ENCODE assay signal across 8 mouse cellular contexts in the genomic region with DNA sequence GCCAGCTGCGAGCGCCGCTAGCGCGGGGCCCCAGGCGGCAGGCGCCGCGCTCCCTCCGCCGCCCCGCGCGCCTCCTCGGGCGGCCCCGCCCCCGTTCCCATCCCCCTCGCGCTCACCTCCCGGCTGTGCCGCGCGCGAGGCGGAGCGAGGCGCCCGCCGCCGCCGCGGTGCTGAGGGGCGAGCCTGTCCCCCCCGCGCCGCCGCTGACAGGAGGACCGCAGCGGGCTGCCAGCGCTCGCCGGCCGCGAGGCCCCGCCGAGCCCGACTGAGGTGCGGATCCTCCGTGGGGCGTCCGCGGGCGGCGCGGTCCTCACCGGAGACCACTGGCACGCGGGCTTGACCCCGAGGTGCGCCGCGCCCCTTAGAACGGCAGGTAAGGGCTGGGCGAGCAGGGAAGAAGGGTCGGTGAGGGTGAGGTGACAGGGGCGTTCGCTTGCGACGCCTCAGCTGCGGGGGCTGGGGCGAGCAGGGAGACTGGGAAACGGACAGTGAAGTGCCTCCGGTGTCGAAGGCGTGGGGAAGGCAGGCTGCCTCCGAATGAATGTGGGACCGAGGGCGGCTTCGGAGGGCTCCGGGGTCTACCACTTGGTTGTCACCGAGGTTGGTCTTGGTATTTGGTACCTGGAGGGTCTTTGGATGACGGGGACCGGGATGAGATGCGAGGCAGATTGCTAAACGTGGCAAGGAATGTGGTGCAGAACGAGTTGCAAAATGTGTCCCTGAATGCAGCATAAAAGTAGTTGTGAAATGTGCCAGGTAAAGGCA. TPM values are rescaled to one million over a fixed set of nuclear protein-coding genes. Genes with fewer than 3 reads are reported as not detected.
DNase-seq lines count a peak whose midpoint lies in the region; ATAC-seq and TF ChIP-seq lines count a peak whose summit lies in the region.

A gene (plus strand): TSS at position 110 of the 765 bp plus-strand sequence.

- DNase-seq in CH12.LX (ENCODE audit: extremely low read depth), result peak; percentile 25
- peak; percentile 13 to 80 for DNase-seq in adrenal gland, postnatal 36 days
- DNase-seq in heart, embryonic 10.5 days (ENCODE audit: low spot score), result peak; percentile 85
- peak; percentile 70 for DNase-seq in liver, embryonic 11.5 days (ENCODE audit: low spot score)
- DNase-seq in natural killer cell, adult 2 months (ENCODE audit: low spot score in 2 of 2), result peak; percentile 4 to 13
- DNase-seq in urinary bladder, postnatal 14 days (ENCODE audit: low spot score), result peak; percentile 47

- in situ Hi-C loops in CH12.LX (cut with MboI; ENCODE audit: low pct_ligation_motif_present, low pct_unique_long_range_greater_than_20kb, low sequenced_read_pairs), result loop anchor here (5.0 to 10.0 kb wide), 2 partner anchors 145 to 243 kb away; no protein-coding TSS in a partner anchor

- peak; percentile 59 for ATAC-seq in kidney, embryonic 15.5 days (replicated peaks; ENCODE audit: low FRiP score)
- ATAC-seq in liver, embryonic 11.5 days (replicated peaks; ENCODE audit: low FRiP score), result peak; percentile 83; the same call in 1 of the 2 replicates

- H3K4me2 ChIP-seq in CH12.LX (ENCODE audit: insufficient read depth, low read depth, poor library complexity, severe bottlenecking), result peak within 1 kb of the TSS; percentile 95
- peak within 1 kb of the TSS; percentile 93 for H3K4me2 ChIP-seq in kidney, embryonic 15.5 days
- H3K4me2 ChIP-seq in liver, embryonic 11.5 days, result peak within 1 kb of the TSS; percentile 96

- TF ChIP-seq POLR2A in CH12.LX (IDR thresholded peaks at IDR 0.05; ENCODE audit: low read depth, low read length), result no peak
- TF ChIP-seq POLR2A in embryonic fibroblast, embryonic 13.5 days (IDR thresholded peaks at IDR 0.05; ENCODE audit: low read depth, low read length), result no peak; the same call in 1 of the 2 replicates

- H3K27me3 ChIP-seq in CH12.LX (replicated peaks), result peaks cover 2% of the 10 kb centered on the region
- H3K27me3 ChIP-seq in heart, embryonic 10.5 days (ENCODE audit: insufficient read depth, poor library complexity, severe bottlenecking), result no peaks in the 10 kb centered on the region
- no peaks in the 10 kb centered on the region for H3K27me3 ChIP-seq in kidney, embryonic 15.5 days
- no peaks in the 10 kb centered on the region for H3K27me3 ChIP-seq in liver, embryonic 11.5 days (replicated peaks; ENCODE audit: control insufficient read depth, insufficient read depth, low read length)

- dilution Hi-C loops in CH12.LX (cut with MboI; ENCODE audit: extremely low pct_ligation_motif_present, extremely low pct_unique_long_range_greater_than_20kb, low sequenced_read_pairs), result no loop called here

- no peak for TF ChIP-seq RAD21 in CH12.LX (IDR thresholded peaks at IDR 0.05; ENCODE audit: low read depth, low read length)

- no peak for TF ChIP-seq EP300 in CH12.LX (IDR thresholded peaks at IDR 0.05; ENCODE audit: low read length)

- no peaks in the 10 kb centered on the region for H3K36me3 ChIP-seq in CH12.LX (replicated peaks in 1 of 2; ENCODE audit: control insufficient read depth in 1 of 2, insufficient read depth in 1 of 2, low read length in 1 of 2)
- H3K36me3 ChIP-seq in heart, embryonic 10.5 days, result no peaks in the 10 kb centered on the region
- H3K36me3 ChIP-seq in kidney, embryonic 15.5 days, result no peaks in the 10 kb centered on the region
- H3K36me3 ChIP-seq in liver, embryonic 11.5 days (ENCODE audit: control insufficient read depth, insufficient read depth, low read length), result no peaks in the 10 kb centered on the region

- H3K4me3 ChIP-seq in CH12.LX (replicated peaks in 1 of 3; ENCODE audit: low read depth in 2 of 3, low read length in 2 of 3, poor library complexity in 1 of 3), result peak within 1 kb of the TSS; percentile 33 to 94 (median 90)
- peak within 1 kb of the TSS; percentile 67 for H3K4me3 ChIP-seq in embryonic fibroblast, embryonic 13.5 days (ENCODE audit: insufficient read depth, low read length)
- peak within 1 kb of the TSS; percentile 98 for H3K4me3 ChIP-seq in heart, embryonic 10.5 days
- peak within 1 kb of the TSS; percentile 90 for H3K4me3 ChIP-seq in kidney, embryonic 15.5 days (replicated peaks)
- H3K4me3 ChIP-seq in liver, embryonic 11.5 days (ENCODE audit: low read depth, low read length), result peak within 1 kb of the TSS; percentile 90

- no peak for TF ChIP-seq CTCF in CH12.LX (conservative IDR thresholded peaks at IDR 0.05 in 1 of 2, IDR thresholded peaks at IDR 0.05 in 1 of 2; ENCODE audit: low read depth in 2 of 2, low read length in 2 of 2)
- no peak for TF ChIP-seq CTCF in embryonic fibroblast, embryonic 13.5 days (IDR thresholded peaks at IDR 0.05; ENCODE audit: borderline replicate concordance, insufficient read depth, low read length)

- no peak within 1 kb of the TSS for H3K27ac ChIP-seq in CH12.LX (ENCODE audit: insufficient read depth, low read depth)
- no peak within 1 kb of the TSS for H3K27ac ChIP-seq in embryonic fibroblast, embryonic 13.5 days (ENCODE audit: insufficient read depth, low read length)
- peak within 1 kb of the TSS; percentile 99 for H3K27ac ChIP-seq in heart, embryonic 10.5 days
- H3K27ac ChIP-seq in kidney, embryonic 15.5 days, result peak within 1 kb of the TSS; percentile 90
- peak within 1 kb of the TSS; percentile 88 for H3K27ac ChIP-seq in liver, embryonic 11.5 days (ENCODE audit: low read depth, low read length)

- no peaks in the 10 kb centered on the region for H3K79me2 ChIP-seq in CH12.LX (replicated peaks; ENCODE audit: control insufficient read depth, extremely low read depth, insufficient read depth, poor library complexity, severe bottlenecking)

- H3K9ac ChIP-seq in CH12.LX (ENCODE audit: insufficient read depth, low read depth), result peak within 1 kb of the TSS; percentile 53
- H3K9ac ChIP-seq in kidney, embryonic 15.5 days, result peak within 1 kb of the TSS; percentile 90
- H3K9ac ChIP-seq in liver, embryonic 11.5 days (ENCODE audit: low read depth, low read length), result peak within 1 kb of the TSS; percentile 93

- peaks cover 6% of the 10 kb centered on the region for H3K9me3 ChIP-seq in CH12.LX (replicated peaks; ENCODE audit: low read length)
- no peaks in the 10 kb centered on the region for H3K9me3 ChIP-seq in heart, embryonic 10.5 days
- H3K9me3 ChIP-seq in kidney, embryonic 15.5 days (replicated peaks), result no peaks in the 10 kb centered on the region
- H3K9me3 ChIP-seq in liver, embryonic 11.5 days (ENCODE audit: control insufficient read depth, low read length), result no peaks in the 10 kb centered on the region

- 2% methylated on average over 87 of the region's 87 CpGs for WGBS in heart, embryonic 10.5 days
- WGBS in kidney, embryonic 15.5 days, result under 1% methylated on average over 86 of the region's 87 CpGs
- under 1% methylated on average over 85 of the region's 87 CpGs for whole genome bisulfite sequencing in liver, embryonic 11.5 days

- H3K4me1 ChIP-seq in CH12.LX (ENCODE audit: control insufficient read depth in 1 of 2, insufficient read depth in 2 of 2), result peaks cover 5 to 24% of the 10 kb centered on the region in 2 experiments
- H3K4me1 ChIP-seq in embryonic fibroblast, embryonic 13.5 days (ENCODE audit: control insufficient read depth, insufficient read depth, low read length), result no peaks in the 10 kb centered on the region
- peaks cover 15% of the 10 kb centered on the region for H3K4me1 ChIP-seq in heart, embryonic 10.5 days
- 0 out of 2 replicates have a peak, but pooled peaks cover 10% of the 10 kb centered on the region for H3K4me1 ChIP-seq in kidney, embryonic 15.5 days
- peaks cover 9% of the 10 kb centered on the region for H3K4me1 ChIP-seq in liver, embryonic 11.5 days (replicated peaks; ENCODE audit: control insufficient read depth, insufficient read depth, low read length)

TF ChIP-seq in CH12.LX, 34 proteins besides CTCF, POLR2A, EP300 and RAD21:
- TF ChIP-seq GABPA (IDR thresholded peaks at IDR 0.05; ENCODE audit: insufficient replicate concordance, low read depth, low read length) (no peak), CHD2 (IDR thresholded peaks at IDR 0.05; ENCODE audit: low read length) (no peak), BHLHE40 (IDR thresholded peaks at IDR 0.05; ENCODE audit: low read depth, low read length) (0 out of 2 replicates have a peak, but pooled peaks have one; percentile 4), USF2 (conservative IDR thresholded peaks at IDR 0.05; ENCODE audit: low read depth, low read length) (no peak), JUN (IDR thresholded peaks at IDR 0.05; ENCODE audit: insufficient read depth, low read depth, low read length) (no peak), NRF1 (IDR thresholded peaks at IDR 0.05; ENCODE audit: low read depth, low read length) (no peak), UBTF (IDR thresholded peaks at IDR 0.05; ENCODE audit: low read depth, low read length) (0 out of 2 replicates have a peak, but pooled peaks have one; percentile 68), POLR2AphosphoS2 (IDR thresholded peaks at IDR 0.05; ENCODE audit: low read depth, low read length) (no peak)

RNA-seq across cellular contexts. Expression of the gene that starts here (rescaled TPM):
- total RNA-seq in CH12.LX (2012; rRNA removed), result 2.6 and 2.7 TPM in 2 replicates
- 2.6 and 3.2 TPM in 2 replicates for total RNA-seq in CH12.LX (2014; rRNA removed)
- polyA plus RNA-seq in CH12.LX (2012; ENCODE audit: insufficient read length, low read depth), result 7.9 and 10.4 TPM in 2 replicates
- total RNA-seq in adrenal gland, postnatal 36 days (2021), result 10 to 100 TPM; 17.2 to 18.2 TPM
- polyA plus RNA-seq in embryonic fibroblast, embryonic 13.5 days (2011; ENCODE audit: insufficient read length, low read depth, missing spikeins), result 19.8 and 32.0 TPM in 2 replicates
- 16.4 and 17.1 TPM in 2 replicates for polyA plus RNA-seq in heart, embryonic 10.5 days (2016; fragmentation: Nextera tagmentation; extraction: Ambion mirVana)
- 7.7 and 9.4 TPM in 2 replicates for polyA plus RNA-seq in kidney, embryonic 15.5 days (2015; fragmentation: Nextera tagmentation; extraction: Ambion mirVana)
- polyA plus RNA-seq in liver, embryonic 11.5 days (2014; fragmentation: Nextera tagmentation; extraction: Ambion mirVana), result 6.3 and 6.9 TPM in 2 replicates

Comparison
In these comparisons a context has a peak if more than half of its experiments do, and no peak if none do; other contexts are left out.
1. RNA of the gene that starts here (total RNA-seq): 17.2 to 18.2 TPM in adrenal gland, postnatal 36 days; 2.6 to 3.2 TPM in CH12.LX; every median in the first group is over 4 times any median in the second.
2. DNase-seq: peak in every context shown above with its lines; median percentile 85 in heart, embryonic 10.5 days; 70 in liver, embryonic 11.5 days; 47 in urinary bladder, postnatal 14 days; 46 in adrenal gland, postnatal 36 days; 25 in CH12.LX; 8 in natural killer cell, adult 2 months.
3. H3K27ac ChIP-seq: peak in heart, embryonic 10.5 days (single experiment), kidney, embryonic 15.5 days (single experiment) and liver, embryonic 11.5 days (single experiment); none in CH12.LX (single experiment) and embryonic fibroblast, embryonic 13.5 days (single experiment).
4. Peak in every context shown above with its lines, with median percentiles within 50 percentile points of each other: H3K4me2 ChIP-seq, H3K4me3 ChIP-seq and H3K9ac ChIP-seq.